Mouse (Mus musculus): ENCODE data around the gene Pidd1.

Pidd1 gene

DNA sequence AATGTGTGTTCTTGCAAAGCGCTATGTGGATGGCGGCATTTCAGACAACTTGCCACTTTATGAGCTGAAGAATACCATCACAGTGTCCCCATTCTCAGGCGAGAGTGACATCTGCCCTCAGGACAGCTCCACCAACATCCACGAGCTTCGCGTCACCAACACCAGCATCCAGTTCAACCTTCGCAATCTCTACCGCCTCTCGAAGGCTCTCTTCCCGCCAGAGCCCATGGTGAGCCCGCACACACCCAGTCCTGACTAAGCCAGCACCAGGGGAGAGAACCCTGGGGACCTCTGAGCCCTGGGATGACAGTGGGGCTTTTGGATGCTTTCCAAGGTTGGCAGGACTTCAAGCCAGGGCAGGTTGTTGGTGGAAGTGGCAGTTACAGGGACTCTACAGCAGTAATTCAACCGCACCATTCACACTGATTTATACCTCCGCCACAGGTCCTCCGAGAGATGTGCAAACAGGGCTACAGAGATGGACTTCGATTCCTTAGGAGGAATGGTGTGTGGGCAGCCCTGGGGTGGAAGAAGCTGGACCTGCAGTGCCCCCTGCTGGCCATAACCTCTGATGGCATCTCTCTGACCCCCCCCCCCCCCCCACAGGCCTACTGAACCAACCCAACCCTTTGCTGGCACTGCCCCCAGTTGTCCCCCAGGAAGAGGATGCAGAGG, 14.3 kb upstream of the Pidd1 start:
- ChIA-PET CTCF (interaction anchor here (0.5 to 3.8 kb wide), 44 partner anchors 9 to 913 kb away, joined by 3 to 27 read pairs (median 3); partner anchors contain the start of genes Rplp2 (in 2 of the 4), Cd151 (in 1 of the 4), Cend1 (in 1 of the 4) and Chid1 (in 1 of the 4)), POLR2A (interaction anchor here in 3 of 4 experiments (0.6 to 38.4 kb wide), 25 partner anchors 0 to 545 kb away, joined by 3 to 944 read pairs (median 4); partner anchors contain the start of genes Rplp2 (in 3 of the 3), Cd151 (in 2 of the 3), Cend1 (in 2 of the 3) and Cracr2b (in 2 of the 3))

DNA sequence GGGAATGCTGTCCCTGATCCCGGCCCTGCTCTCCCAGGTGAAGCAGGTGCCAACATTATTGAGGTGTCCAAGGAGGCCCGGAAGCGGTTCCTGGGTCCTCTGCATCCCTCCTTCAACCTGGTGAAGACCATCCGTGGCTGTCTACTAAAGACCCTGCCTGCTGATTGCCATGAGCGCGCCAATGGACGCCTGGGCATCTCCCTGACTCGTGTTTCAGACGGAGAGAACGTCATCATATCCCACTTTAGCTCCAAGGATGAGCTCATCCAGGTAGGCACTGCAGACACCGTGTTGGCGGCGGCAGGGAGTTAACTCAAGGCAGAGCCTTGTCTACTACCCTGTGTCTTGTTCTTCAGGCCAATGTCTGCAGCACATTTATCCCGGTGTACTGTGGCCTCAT, 13.4 kb upstream of the Pidd1 start:
- ChIA-PET POLR2A (interaction anchor here in 3 of 4 experiments (0.6 to 38.4 kb wide), 11 partner anchors 1 to 194 kb away, joined by 3 to 944 read pairs (median 8); partner anchors contain the start of genes Cd151 (in 2 of the 3), Cracr2b (in 2 of the 3), Pnpla2 (in 2 of the 3) and Polr2l (in 2 of the 3)), CTCF (interaction anchor here (0.5 to 3.8 kb wide), 15 partner anchors 10 to 159 kb away, joined by 3 to 27 read pairs (median 6); partner anchors contain the start of genes Cd151 (in 1 of the 4), Eps8l2 (in 1 of the 4) and Rplp2 (in 1 of the 4))

DNA sequence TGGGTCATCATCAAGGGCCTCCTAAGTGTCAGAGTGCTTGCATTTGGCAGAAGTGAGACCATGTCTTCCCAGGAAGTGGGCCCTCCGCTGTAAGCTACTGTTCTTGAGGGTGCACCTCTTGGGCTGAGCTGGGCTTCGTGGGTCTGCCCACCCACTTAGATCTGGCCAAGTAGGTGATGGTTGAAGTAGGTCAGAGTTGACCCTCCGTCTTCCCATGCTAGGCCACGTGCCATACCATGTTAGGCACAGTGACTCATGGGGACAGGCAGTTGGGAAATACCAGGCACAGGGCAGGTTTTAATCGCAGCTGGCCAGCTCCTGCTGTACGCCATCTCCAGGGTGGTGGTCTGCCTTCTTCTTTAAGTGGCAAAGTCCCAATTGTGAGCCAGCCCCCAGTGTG, 12.9 kb upstream of the Pidd1 start:
- ChIA-PET CTCF (interaction anchor here in 2 of 4 experiments (0.6 to 3.2 kb wide), 5 partner anchors 12 to 118 kb away, joined by 3 to 21 read pairs (median 9); partner anchors contain the start of genes Cd151 (in 1 of the 2) and Eps8l2 (in 1 of the 2)), POLR2A (interaction anchor here in 3 of 4 experiments (0.6 to 38.4 kb wide), 9 partner anchors 1 to 51 kb away, joined by 3 to 944 read pairs (median 465); partner anchors contain the start of genes Cd151 (in 2 of the 3), Cracr2b (in 2 of the 3), Pnpla2 (in 2 of the 3) and Polr2l (in 2 of the 3))

DNA sequence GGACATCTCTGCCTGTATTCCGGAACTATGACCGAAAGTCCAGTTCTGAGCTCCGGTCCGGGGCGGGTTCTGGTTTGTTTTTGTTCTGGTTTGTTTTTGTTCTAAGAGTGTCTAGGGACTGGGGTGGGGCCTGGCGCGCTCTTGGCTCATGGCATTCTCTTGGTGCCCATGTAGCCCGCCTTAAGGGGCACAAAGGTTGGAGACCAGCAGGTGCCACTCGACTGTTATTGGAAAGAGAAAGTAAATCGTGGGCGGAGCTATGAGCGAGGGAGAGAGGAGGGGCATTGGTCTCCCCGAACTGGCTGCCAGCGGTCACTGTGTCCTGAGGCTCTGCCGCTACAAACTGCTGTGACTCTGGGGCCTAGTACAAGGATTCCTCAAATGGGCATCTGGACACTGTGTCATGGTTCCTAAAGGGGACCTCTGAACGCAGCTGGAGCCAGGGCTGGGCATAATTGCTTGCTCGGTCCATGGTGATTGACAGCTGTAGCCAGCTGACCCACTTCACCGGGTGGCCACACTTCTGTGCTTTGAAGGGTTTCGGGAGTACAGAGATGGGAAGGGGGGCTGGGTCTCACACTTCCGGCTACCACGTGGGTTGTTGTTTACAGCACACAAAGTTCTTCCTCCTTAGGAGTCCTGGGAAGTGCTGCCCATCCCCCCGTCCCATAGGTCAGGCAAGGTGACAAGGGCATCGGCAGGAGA, 11.9 kb upstream of the Pidd1 start:
- ChIA-PET CTCF (interaction anchor here in 2 of 4 experiments (0.6 to 3.2 kb wide), 10 partner anchors 9 to 177 kb away, joined by 3 to 21 read pairs (median 6); partner anchors contain the start of genes Cd151 (in 1 of the 2), Pidd1 (in 1 of the 2), Rplp2 (in 1 of the 2) and Sct (in 1 of the 2)), POLR2A (interaction anchor here (0.6 to 38.4 kb wide), 26 partner anchors 3 to 482 kb away, joined by 3 to 944 read pairs (median 6); partner anchors contain the start of genes Polr2l (in 3 of the 4), Rplp2 (in 3 of the 4), Tspan4 (in 3 of the 4) and Cd151 (in 2 of the 4))

DNA sequence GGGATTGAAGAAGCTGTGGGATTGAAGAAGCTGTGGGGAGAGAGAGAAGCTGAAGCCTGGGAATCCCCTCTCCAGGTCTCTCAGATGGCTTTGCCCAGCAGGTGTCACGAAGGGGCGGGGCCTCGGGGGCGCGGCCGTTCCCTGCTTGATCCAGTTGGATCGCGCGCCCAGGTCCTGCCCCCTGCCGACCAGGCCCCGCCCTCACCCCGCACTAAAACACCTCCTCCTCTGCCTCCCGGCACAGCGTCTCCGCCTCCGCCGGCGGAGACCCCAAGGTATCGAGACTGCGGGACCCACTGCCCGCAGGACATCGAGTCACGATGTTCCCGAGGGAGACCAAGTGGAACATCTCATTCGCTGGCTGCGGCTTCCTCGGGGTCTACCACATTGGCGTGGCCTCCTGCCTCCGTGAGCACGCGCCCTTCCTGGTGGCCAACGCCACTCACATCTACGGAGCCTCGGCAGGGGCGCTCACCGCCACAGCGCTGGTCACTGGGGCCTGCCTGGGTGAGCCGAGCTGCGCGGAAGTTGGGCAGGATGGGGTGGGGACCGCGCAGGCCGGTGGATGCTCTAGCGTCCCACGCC, 11.2 kb upstream of the Pidd1 start, which contains the start of gene Pnpla2:
TSS of gene Pnpla2 (plus strand) at position 232 of the 585 bp plus-strand sequence.
- ChIA-PET CTCF (interaction anchor here in 2 of 4 experiments (0.6 to 3.2 kb wide), 14 partner anchors 8 to 176 kb away, joined by 3 to 21 read pairs (median 4); partner anchors contain the start of genes Cd151 (in 1 of the 2), Rplp2 (in 1 of the 2) and Sct (in 1 of the 2)), POLR2A (interaction anchor here (0.6 to 38.4 kb wide), 33 partner anchors 4 to 482 kb away, joined by 3 to 944 read pairs (median 4); partner anchors contain the start of genes Cd151 (in 3 of the 4), Polr2l (in 3 of the 4), Rplp2 (in 3 of the 4) and Tspan4 (in 3 of the 4))

DNA sequence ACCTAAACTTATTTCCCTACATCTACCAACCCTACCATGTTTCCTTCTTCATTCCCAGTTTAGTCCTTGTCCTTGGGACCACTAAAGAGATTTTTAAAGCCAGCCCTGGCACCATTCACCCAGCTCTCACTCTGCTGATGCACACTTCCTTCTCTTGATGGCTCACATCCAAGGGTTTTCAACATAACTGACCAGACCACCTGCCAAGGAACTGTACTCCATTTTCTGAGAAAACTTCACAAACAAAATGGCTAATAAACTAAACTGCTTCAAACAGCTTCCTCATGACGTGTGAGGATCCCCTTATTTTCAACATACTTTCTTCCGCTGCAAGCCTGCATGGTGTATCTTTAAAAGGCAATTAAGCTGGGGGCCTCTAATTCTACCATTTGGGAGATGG, 9.8 kb upstream of the Pidd1 start:
- ChIA-PET CTCF (interaction anchor here in 1 of 4 experiments (0.7 to 3.2 kb wide), 3 partner anchors 16 to 75 kb away, joined by 3 to 15 read pairs (median 3); partner anchors contain the start of gene Slc25a22), POLR2A (interaction anchor here (0.6 to 26.7 kb wide), 14 partner anchors 10 to 238 kb away, joined by 3 to 944 read pairs (median 8); partner anchors contain the start of genes Cd151 (in 2 of the 4), Cend1 (in 2 of the 4), Cracr2b (in 2 of the 4) and Pidd1 (in 2 of the 4))

DNA sequence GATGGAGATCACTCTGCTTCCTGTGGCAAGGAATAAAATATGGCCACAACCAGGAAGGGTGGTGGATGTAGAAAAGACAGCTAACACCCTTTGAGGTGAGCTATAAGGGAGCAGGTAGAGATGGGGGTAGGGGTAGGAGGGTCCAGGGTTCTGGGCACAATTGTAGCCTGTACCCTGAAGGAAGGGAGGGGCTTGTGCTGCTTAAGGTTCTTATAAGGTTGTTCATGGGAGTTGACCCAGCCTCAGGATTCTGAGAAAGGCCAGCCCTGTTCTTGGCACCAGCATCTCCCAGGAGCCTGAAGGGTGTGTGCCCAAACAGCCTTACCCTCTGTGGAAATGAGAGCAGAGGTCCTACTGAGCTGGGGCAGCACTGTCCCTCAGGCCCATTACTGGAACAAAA, 8.1 kb upstream of the Pidd1 start:
- ChIA-PET CTCF (interaction anchor here in 2 of 4 experiments (1.5 to 1.8 kb wide), 2 partner anchors 9 to 12 kb away, joined by 5 to 6 read pairs; no protein-coding TSS in a partner anchor), POLR2A (interaction anchor here (0.6 to 26.7 kb wide), 23 partner anchors 8 to 235 kb away, joined by 3 to 944 read pairs (median 3); partner anchors contain the start of genes Cd151 (in 3 of the 4), Polr2l (in 3 of the 4), Taldo1 (in 3 of the 4) and Tspan4 (in 3 of the 4))

DNA sequence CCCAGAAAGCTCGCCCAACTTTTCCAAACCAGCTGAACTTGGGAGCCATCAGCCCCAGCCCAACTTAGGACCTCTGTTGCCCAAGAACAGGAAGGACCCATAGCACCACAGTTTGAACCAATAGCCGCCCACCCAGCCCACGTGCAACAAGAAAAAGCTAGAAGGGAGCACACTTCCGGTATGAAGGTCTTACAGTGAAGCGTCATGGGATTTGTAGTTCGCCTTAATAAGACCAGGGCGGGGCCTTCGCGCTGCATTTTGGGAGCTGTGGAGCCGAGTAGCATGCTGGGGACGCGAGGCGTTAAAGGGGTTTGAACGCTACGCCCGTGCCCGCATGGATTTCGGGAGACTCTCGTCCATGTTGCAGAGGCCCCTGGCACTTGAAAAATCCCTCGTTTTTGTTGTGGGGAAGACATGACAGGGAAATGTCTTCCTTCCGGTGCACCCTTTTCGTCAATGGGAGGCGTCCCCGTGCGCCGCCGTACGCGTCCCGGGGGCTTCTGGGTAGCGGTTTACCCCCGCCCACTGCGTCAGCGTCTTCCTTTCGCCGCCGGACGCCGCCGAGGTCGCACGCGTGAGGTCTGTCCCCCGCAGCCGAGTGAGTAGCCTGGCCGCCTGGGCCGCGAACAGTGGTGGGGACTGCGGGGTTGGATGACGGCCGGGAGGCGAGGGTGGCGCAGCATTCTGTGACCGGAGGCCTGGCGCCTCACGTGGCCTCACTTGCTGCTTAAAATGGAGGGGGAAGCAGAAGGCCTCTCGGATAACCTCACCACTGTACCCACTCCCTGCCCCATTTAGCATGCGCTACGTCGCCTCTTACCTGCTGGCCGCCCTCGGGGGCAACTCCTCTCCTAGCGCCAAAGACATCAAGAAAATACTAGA, 3.5 kb upstream of the Pidd1 start, which contains the start of gene Rplp2:
TSS of gene Rplp2 (plus strand) at position 261 of the 882 bp plus-strand sequence.
- ChIA-PET POLR2A (interaction anchor here (0.5 to 26.7 kb wide), 68 partner anchors 8 to 1606 kb away, joined by 3 to 944 read pairs (median 4); partner anchors contain the start of genes Cd151 (in 4 of the 4), Chid1 (in 3 of the 4), Cracr2b (in 3 of the 4) and Polr2l (in 3 of the 4)), CTCF (interaction anchor here (0.6 to 1.4 kb wide), 18 partner anchors 8 to 177 kb away, joined by 3 to 14 read pairs (median 4); partner anchors contain the start of gene Taldo1 (in 1 of the 4))

DNA sequence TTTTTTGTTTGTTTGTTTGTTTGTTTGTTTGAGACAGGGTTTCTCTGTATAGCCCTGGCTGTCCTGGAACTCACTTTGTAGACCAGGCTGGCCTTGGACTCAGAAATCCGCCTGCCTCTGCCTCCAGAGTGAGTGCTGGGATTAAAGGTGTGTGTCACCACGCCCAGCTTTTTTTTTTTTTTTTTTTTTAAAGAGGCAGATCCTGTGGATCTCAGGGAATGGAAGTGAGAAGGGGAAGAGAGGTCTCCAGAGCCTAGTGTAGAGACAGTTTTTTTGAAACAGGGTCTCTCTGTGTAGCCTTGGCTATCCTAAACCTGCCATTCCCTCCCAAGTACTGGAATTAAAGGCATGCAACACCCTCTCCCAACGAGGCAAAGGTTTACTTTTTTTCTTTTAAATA, 2.5 kb upstream of the Pidd1 start:
- POLR2A ChIA-PET, result interaction anchor here (0.6 to 26.7 kb wide), 36 partner anchors 8 to 604 kb away, joined by 3 to 944 read pairs (median 6); partner anchors contain the start of genes Cd151 (in 3 of the 4), Cend1 (in 2 of the 4), Chid1 (in 2 of the 4) and Cracr2b (in 2 of the 4)
- CTCF ChIA-PET, result interaction anchor here (0.6 to 1.4 kb wide), 13 partner anchors 9 to 167 kb away, joined by 3 to 14 read pairs (median 4); no protein-coding TSS in a partner anchor

DNA sequence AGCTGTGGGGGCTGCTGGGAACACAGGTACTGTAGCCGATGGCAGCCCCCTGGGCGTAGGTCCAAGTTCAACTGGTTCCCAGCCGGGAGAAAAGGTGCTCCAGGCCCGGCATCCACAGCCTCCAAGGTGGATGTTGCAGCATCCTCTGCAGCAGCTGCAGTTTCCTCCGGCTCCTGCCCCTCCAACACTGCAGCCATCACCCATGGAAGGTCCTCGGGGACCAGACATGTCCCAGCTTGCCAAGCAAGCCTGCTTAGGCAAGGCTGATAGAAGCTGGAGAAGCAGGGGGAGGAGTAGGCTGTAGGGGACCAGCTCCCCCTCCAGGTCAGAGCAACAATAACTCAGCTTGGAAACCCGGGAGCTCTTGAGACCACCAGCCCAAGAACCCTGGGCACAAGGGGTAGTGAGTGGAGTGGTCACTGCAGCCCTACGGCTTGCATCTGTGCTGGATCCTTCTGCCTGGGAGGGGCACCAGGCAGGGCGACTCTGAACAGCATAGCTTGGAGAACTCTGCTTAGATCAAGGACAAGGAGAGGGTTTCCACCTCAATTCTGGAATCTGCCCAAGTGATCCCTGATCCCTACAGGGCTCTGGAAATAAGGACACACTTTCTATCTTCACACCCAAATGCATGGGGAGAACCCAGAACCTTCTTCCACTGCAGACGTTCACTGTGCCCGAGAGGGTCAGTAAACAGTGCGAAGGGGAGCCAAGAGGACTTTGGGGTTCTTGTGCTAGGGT, 574 bp downstream of the Pidd1 start:
- ChIA-PET CTCF (interaction anchor here (0.5 to 2.9 kb wide), 31 partner anchors 9 to 227 kb away, joined by 3 to 17 read pairs (median 5); partner anchors contain the start of genes Cend1 (in 2 of the 4), Pnpla2 (in 2 of the 4), Taldo1 (in 2 of the 4) and Eps8l2 (in 1 of the 4)), POLR2A (interaction anchor here in 3 of 4 experiments (0.6 to 21.5 kb wide), 41 partner anchors 8 to 417 kb away, joined by 3 to 465 read pairs (median 5); partner anchors contain the start of genes Pnpla2 (in 3 of the 3), Cd151 (in 2 of the 3), Cend1 (in 2 of the 3) and Cracr2b (in 2 of the 3))

DNA sequence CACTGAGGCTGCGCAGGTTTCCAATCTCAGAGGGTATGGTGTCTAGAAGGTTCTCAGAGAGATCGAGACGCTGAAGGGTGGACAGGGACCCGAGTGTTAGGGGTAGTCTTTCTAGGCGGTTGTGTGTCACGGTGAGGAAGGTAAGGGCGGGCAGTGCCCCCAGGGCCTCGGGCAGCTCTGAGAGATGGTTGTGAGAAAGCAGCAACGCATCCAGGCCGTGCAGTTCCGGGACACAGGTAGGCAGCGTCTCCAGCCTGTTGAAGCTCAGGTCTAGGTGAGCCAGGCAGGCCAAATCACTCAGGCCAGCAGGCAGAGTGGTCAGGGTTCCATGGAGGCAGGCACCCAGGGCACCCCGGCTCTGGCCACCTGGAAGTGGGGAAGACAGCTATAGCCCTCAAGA, 1.6 kb downstream of the Pidd1 start:
- POLR2A ChIA-PET, result interaction anchor here in 3 of 4 experiments (0.6 to 21.5 kb wide), 25 partner anchors 8 to 391 kb away, joined by 3 to 465 read pairs (median 6); partner anchors contain the start of genes Cd151 (in 2 of the 3), Cracr2b (in 2 of the 3), Pnpla2 (in 2 of the 3) and Cend1 (in 1 of the 3)
- CTCF ChIA-PET, result interaction anchor here in 3 of 4 experiments (0.7 to 2.9 kb wide), 21 partner anchors 10 to 173 kb away, joined by 3 to 17 read pairs (median 5); partner anchors contain the start of genes Cend1 (in 1 of the 3), Polr2l (in 1 of the 3), Taldo1 (in 1 of the 3) and Tspan4 (in 1 of the 3)

DNA sequence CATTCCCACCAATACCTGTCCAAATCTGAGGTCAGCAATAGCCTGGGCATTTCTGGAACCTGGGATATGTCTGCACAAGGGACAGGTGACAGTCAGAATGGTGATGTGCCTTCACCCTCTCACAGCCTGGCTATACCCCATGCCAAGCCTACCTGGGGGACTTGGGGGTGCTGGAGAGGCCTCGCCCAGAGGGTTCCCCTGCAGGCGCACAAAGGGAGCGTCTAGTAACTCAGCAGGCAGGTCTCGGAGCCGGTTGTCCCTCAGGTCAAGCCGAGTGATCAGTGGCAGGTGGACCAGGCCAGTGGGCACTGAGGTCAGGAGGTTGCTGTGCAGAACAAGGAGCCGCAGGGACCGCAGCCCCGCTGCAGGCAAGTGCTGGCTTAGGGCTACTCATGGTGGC, 2.4 kb downstream of the Pidd1 start:
- POLR2A ChIA-PET, result interaction anchor here in 2 of 4 experiments (0.8 to 21.5 kb wide), 13 partner anchors 11 to 113 kb away, joined by 3 to 465 read pairs (median 8); partner anchors contain the start of genes Pnpla2 (in 2 of the 2), Taldo1 (in 2 of the 2), Cd151 (in 1 of the 2) and Cend1 (in 1 of the 2)
- CTCF ChIA-PET, result interaction anchor here in 3 of 4 experiments (0.6 to 2.8 kb wide), 7 partner anchors 17 to 173 kb away, joined by 3 to 13 read pairs (median 3); no protein-coding TSS in a partner anchor

DNA sequence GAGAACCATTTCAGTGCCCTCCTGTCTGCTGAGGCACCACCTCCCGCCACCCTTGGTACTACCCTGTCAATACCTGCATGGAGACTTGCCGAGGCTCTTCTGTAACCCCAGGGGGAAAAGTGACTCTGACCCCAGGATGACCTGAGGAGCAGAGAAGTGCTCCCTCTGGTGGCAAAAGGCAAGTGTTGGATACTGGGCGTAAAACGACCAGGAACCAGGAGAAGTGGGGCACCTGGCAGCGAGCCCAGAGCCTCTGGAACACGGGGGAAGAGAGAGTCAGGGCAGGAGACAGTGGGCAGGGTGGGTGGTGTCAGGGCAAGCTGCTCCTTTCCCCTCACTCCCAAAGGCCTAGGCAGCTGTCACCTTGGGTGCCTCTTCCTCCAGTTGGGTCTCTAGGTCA, 3.2 kb downstream of the Pidd1 start:
- ChIA-PET CTCF (interaction anchor here in 3 of 4 experiments (0.6 to 3.7 kb wide), 6 partner anchors 11 to 369 kb away, joined by 3 to 22 read pairs (median 4); partner anchors contain the start of genes Cend1 (in 1 of the 3) and Taldo1 (in 1 of the 3)), POLR2A (interaction anchor here in 2 of 4 experiments (0.5 to 21.5 kb wide), 10 partner anchors 10 to 237 kb away, joined by 3 to 465 read pairs (median 4); partner anchors contain the start of genes Cd151 (in 1 of the 2), Cend1 (in 1 of the 2), Cracr2b (in 1 of the 2) and Pnpla2 (in 1 of the 2))

Data from embryonic stem cell, embryonic (primary cell).